In genomic region chr2:32381775-32382223, GRCm38 (mm10) we compare ENCODE assay signal across 8 mouse cellular contexts. TPM values are rescaled to one million over a fixed set of nuclear protein-coding genes. Genes with fewer than 3 reads are reported as not detected.
DNase-seq lines count a peak whose midpoint lies in the region; ATAC-seq lines count a peak whose summit lies in the region.

TSS of gene 1110008P14Rik (minus strand) at chr2:32381938.

- H3K9me3 ChIP-seq in hindbrain, embryonic 13.5 days: no peaks in the 10 kb centered on the region

- DNase-seq in T-cell, adult 2 months (ENCODE audit: low spot score): peak; percentile 92
- peak; percentile 96 to 97 for DNase-seq in cerebellum, postnatal 14 days
- peak; percentile 74 to 88 for DNase-seq in frontal cortex, postnatal 25 days (ENCODE audit: low spot score in 2 of 2)
- peak; percentile 89 for DNase-seq in left cerebral cortex, adult 11 months (ENCODE audit: low spot score)
- DNase-seq in lung, postnatal 36 days: peak; percentile 97
- peak; percentile 97 for DNase-seq in retina, embryonic 14.5 days (ENCODE audit: low spot score)
- DNase-seq in thymus, postnatal 36 days: peak; percentile 96 to 97

- H3K4me1 ChIP-seq in hindbrain, embryonic 13.5 days (replicated peaks): peaks cover 23% of the 10 kb centered on the region

- under 1% methylated on average over 47 of the region's 47 CpGs for WGBS in hindbrain, embryonic 13.5 days

- peaks cover 30% of the 10 kb centered on the region for H3K27me3 ChIP-seq in hindbrain, embryonic 13.5 days

- H3K9ac ChIP-seq in hindbrain, embryonic 13.5 days: peak within 1 kb of the TSS; percentile 78

- H3K36me3 ChIP-seq in hindbrain, embryonic 13.5 days: peaks cover 34% of the 10 kb centered on the region

- H3K4me3 ChIP-seq in hindbrain, embryonic 13.5 days: peak within 1 kb of the TSS; percentile 66

- H3K4me2 ChIP-seq in hindbrain, embryonic 13.5 days: peak within 1 kb of the TSS; percentile 89

- peak; percentile 87 for ATAC-seq in hindbrain, embryonic 13.5 days (ENCODE audit: low FRiP score)

- peak within 1 kb of the TSS; percentile 70 for H3K27ac ChIP-seq in hindbrain, embryonic 13.5 days

RNA-seq across cellular contexts. Expression of gene 1110008P14Rik, which starts in this region (rescaled TPM):
- 103 and 108 TPM in 2 replicates for polyA plus RNA-seq in hindbrain, embryonic 13.5 days (2015; fragmentation: Nextera tagmentation; extraction: Ambion mirVana)

Comparison
In these comparisons a context has a peak if more than half of its experiments do, and no peak if none do; other contexts are left out.
1. Peak in every context shown above with its lines: DNase-seq, ATAC-seq, H3K4me3 ChIP-seq and H3K27ac ChIP-seq.